Mouse (Mus musculus) liver, postnatal 0 days (tissue): ENCODE data around the gene Poc1a.

ENCODE experiments used
- CTCF ChIP-seq: sonication (generic); IDR thresholded peaks from 2 replicates; pipeline ENCODE4 v1.5.1; 2016; ENCODE audit warnings: antibody characterized with exemption, low read depth
- EP300 ChIP-seq: IDR thresholded peaks from 2 replicates; pipeline ENCODE4 v1.6.1; 2016; ENCODE audit warnings: antibody characterized with exemption, low read depth, mild to moderate bottlenecking

- TF ChIP-seq CTCF = no peak
- no peak for TF ChIP-seq EP300
Observed at GRCm38 (mm10) chr9:106373973-106374372, 93.1 kb downstream of the Poc1a start.
